Mouse (Mus musculus): ENCODE data around the gene Ccdc9. TPM values are rescaled to one million over a fixed set of nuclear protein-coding genes. Genes with fewer than 3 reads are reported as not detected.

Gene Ccdc9
- total and polyA plus RNA-seq, 3 experiments = 63.6 to 97.1 TPM; not detected in 1

- Histone ChIP-seq H3K79me2 (ENCODE audit: control insufficient read depth, insufficient read depth, low read length, poor library complexity) (peaks cover 14% of the 10 kb centered on the region), H3K9ac (ENCODE audit: control insufficient read depth, low read depth, low read length, poor library complexity, severe bottlenecking) (peak overlapping the region; percentile 88), H3K9me3 (replicated peaks; ENCODE audit: insufficient read depth, low read length) (no peaks in the 10 kb centered on the region), H3K27me3 (ENCODE audit: control insufficient read depth in 1 of 2, insufficient read depth in 2 of 2, low read length in 2 of 2) (no peaks in the 10 kb centered on the region), H3K4me3 (ENCODE audit: control insufficient read depth in 1 of 2, insufficient read depth in 1 of 2, low read depth in 2 of 2, low read length in 2 of 2) (peak overlapping the region; percentile 65 to 87), H3K36me3 (ENCODE audit: control insufficient read depth in 1 of 2, insufficient read depth in 2 of 2, low read length in 2 of 2) (peaks cover 0 to 5% of the 10 kb centered on the region in 2 experiments; a peak in 2 of 4 replicates), H3K4me1 (ENCODE audit: control insufficient read depth in 1 of 2, insufficient read depth in 2 of 2, low read length in 2 of 2) (peaks cover 4 to 15% of the 10 kb centered on the region in 2 experiments; a peak in 3 of 4 replicates), H3K27ac (ENCODE audit: control insufficient read depth, low read depth, low read length) (peak overlapping the region; percentile 65)
- DNase-seq (ENCODE audit: low read depth, low spot score) = peak; percentile 80
- TF ChIP-seq MAX (IDR thresholded peaks at IDR 0.05; ENCODE audit: low read length) (peak; percentile 83), NELFE (IDR thresholded peaks at IDR 0.05; ENCODE audit: low read depth, low read length) (no peak), ZKSCAN1 (IDR thresholded peaks at IDR 0.05; ENCODE audit: low read depth, low read length) (no peak), EP300 (IDR thresholded peaks at IDR 0.05; ENCODE audit: low read depth in 1 of 2, low read length in 2 of 2) (no peak), GATA1 (IDR thresholded peaks at IDR 0.05; ENCODE audit: low read depth, low read length) (no peak), ELF1 (IDR thresholded peaks at IDR 0.05; ENCODE audit: low read depth, low read length) (no peak), TAL1 (IDR thresholded peaks at IDR 0.05; ENCODE audit: low read length) (no peak), USF2 (IDR thresholded peaks at IDR 0.05; ENCODE audit: borderline replicate concordance in 1 of 2, insufficient read depth in 1 of 2, low read depth in 1 of 2, low read length in 2 of 2) (peak; percentile 39 to 84; a peak in 2 of 4 replicates), SIN3A (IDR thresholded peaks at IDR 0.05; ENCODE audit: low read length) (peak; percentile 93), ZMIZ1 (IDR thresholded peaks at IDR 0.05; ENCODE audit: low read depth, low read length) (no peak), MYC (IDR thresholded peaks at IDR 0.05; ENCODE audit: low read depth, low read length) (0 out of 2 replicates have a peak, but pooled peaks have one; percentile 30), POLR2AphosphoS5 (IDR thresholded peaks at IDR 0.05; ENCODE audit: borderline replicate concordance, low read depth, low read length) (no peak), CHD2 (IDR thresholded peaks at IDR 0.05; ENCODE audit: low read length) (no peak), E2F4 (IDR thresholded peaks at IDR 0.05; ENCODE audit: borderline replicate concordance, low read depth, low read length) (no peak), TBP (IDR thresholded peaks at IDR 0.05; ENCODE audit: low read depth, low read length) (no peak), CTCF (IDR thresholded peaks at IDR 0.05 in 2 of 3, conservative IDR thresholded peaks at IDR 0.05 in 1 of 3; ENCODE audit: control insufficient read depth in 1 of 3, insufficient read depth in 1 of 3, low read depth in 2 of 3, low read length in 3 of 3, poor library complexity in 1 of 3, severe bottlenecking in 1 of 3) (no peak), CHD1 (IDR thresholded peaks at IDR 0.05; ENCODE audit: low read depth, low read length) (no peak), HCFC1 (IDR thresholded peaks at IDR 0.05; ENCODE audit: low read depth, low read length) (no peak), JUND (IDR thresholded peaks at IDR 0.05; ENCODE audit: low read depth, low read length) (no peak), RCOR1 (IDR thresholded peaks at IDR 0.05; ENCODE audit: low read depth, low read length) (no peak), MEF2A (IDR thresholded peaks at IDR 0.05; ENCODE audit: extremely low read depth, insufficient replicate concordance, low read depth, low read length, poor library complexity, severe bottlenecking) (no peak), NRF1 (IDR thresholded peaks at IDR 0.05; ENCODE audit: insufficient read depth, low read depth, low read length, poor library complexity, severe bottlenecking) (0 out of 2 replicates have a peak, but pooled peaks have one; percentile 22), MXI1 (IDR thresholded peaks at IDR 0.05; ENCODE audit: low read depth, low read length) (peak; percentile 91), GABPA (IDR thresholded peaks at IDR 0.05; ENCODE audit: low read depth, low read length) (no peak), MYB (IDR thresholded peaks at IDR 0.05; ENCODE audit: low read depth, low read length) (no peak), POLR2AphosphoS2 (IDR thresholded peaks at IDR 0.05; ENCODE audit: low read length) (no peak), ZC3H11A (IDR thresholded peaks at IDR 0.05; ENCODE audit: low read depth, low read length) (no peak), UBTF (IDR thresholded peaks at IDR 0.05; ENCODE audit: borderline replicate concordance, insufficient read depth, low read depth, low read length) (no peak), POLR2A (IDR thresholded peaks at IDR 0.05; ENCODE audit: control insufficient read depth in 1 of 2, insufficient read depth in 1 of 2, low read depth in 1 of 2, low read length in 2 of 2, poor library complexity in 1 of 2) (0 out of 4 replicates have a peak, but pooled peaks of 1 of the 2 experiments have one; percentile 33), USF1 (IDR thresholded peaks at IDR 0.05; ENCODE audit: low read depth, low read length) (peak; percentile 94), SMC3 (IDR thresholded peaks at IDR 0.05; ENCODE audit: low read depth, low read length) (no peak), ETS1 (IDR thresholded peaks at IDR 0.05; ENCODE audit: low read depth, low read length) (0 out of 2 replicates have a peak, but pooled peaks have one; percentile 33), MAZ (IDR thresholded peaks at IDR 0.05; ENCODE audit: low read depth, low read length) (no peak), MAFK (IDR thresholded peaks at IDR 0.05; ENCODE audit: borderline replicate concordance, low read depth, low read length) (no peak), ZNF384 (IDR thresholded peaks at IDR 0.05; ENCODE audit: low read depth, low read length) (no peak)
Observed at GRCm38 (mm10) chr7:16310521-16311452, 24.2 kb upstream of the Ccdc9 start.
